Mouse (Mus musculus) frontal cortex, postnatal 10 days (tissue): ENCODE data around the gene Golim4.
"Not testable (repeated sequence)": the region's sequence is repeated elsewhere in the genome, so short reads cannot be mapped to it uniquely, and the experiment has no call there.

Source experiments
- DNase-seq, 2 experiments: peaks; one replicate each; pipeline ENCODE4 v3.0.0; 2022; ENCODE audit warnings: low spot score in 2 of 2, mixed read lengths in 1 of 2

Gene Golim4

DNA sequence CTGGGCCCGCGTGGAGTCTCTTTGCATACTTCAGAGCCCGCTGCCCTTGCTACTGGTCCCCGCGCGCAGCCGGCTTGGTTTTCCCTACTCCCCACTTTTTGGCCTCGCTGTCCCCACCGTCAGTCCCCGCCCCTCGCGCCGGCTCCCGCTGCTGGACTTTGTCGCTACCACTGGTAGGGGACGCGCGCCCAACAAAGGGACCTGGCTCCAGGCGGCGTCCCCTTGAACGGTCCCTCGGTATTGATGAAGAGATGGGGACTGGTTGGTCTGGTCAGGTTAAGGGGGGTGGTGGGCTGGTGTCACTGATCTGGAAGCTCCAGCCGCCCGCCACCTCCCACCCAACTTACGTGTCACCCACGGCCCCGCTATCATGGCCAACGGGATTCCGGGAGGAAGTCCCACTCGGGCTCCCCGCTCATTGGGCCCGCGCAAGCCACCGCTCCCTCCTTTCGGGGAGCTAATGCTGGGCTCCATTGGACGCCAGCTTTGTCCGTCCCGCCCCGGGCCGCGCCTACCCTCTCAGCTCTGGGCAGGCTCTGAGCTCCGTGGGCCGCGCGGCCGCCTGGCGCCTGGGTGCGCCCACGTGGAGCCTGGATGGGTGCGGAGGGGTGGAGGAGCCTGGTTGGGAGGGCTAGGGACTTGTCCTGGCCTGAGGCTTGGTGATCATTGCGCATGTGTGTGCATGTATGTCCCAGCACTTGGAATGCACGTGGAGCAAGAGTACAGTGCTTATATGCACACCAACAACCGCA, at the start of gene Golim4:
Gene Golim4 (minus strand): TSS at position 399 of the 752 bp plus-strand sequence.
- peak; percentile 89 to 93 for DNase-seq

GRCm38 (mm10) chr3:76005621-76006020, 48.9 kb upstream of the Golim4 start:
- DNase-seq = no peak

DNA sequence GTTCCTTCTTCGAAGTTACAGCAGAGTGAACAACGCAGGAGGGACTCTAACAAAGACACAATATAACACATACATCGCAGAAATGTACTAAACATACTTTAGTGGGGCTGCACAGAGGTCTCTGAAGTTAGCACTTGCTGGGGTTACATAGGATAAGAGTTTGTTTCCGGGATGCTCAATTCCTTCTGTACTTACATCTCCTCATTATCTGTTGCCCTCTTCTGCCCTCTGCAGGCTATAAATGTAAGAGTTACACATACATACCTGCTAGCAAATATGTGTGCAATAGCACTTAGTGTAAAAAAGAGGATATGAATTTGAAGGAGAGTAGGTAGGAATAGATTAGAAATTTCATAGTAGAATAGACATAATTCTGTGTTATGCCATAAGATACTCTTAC, 44.4 kb upstream of the Golim4 start:
- DNase-seq = peak; percentile 14 to 17

GRCm38 (mm10) chr3:76000481-76000880, 43.7 kb upstream of the Golim4 start:
- no peak for DNase-seq

DNA sequence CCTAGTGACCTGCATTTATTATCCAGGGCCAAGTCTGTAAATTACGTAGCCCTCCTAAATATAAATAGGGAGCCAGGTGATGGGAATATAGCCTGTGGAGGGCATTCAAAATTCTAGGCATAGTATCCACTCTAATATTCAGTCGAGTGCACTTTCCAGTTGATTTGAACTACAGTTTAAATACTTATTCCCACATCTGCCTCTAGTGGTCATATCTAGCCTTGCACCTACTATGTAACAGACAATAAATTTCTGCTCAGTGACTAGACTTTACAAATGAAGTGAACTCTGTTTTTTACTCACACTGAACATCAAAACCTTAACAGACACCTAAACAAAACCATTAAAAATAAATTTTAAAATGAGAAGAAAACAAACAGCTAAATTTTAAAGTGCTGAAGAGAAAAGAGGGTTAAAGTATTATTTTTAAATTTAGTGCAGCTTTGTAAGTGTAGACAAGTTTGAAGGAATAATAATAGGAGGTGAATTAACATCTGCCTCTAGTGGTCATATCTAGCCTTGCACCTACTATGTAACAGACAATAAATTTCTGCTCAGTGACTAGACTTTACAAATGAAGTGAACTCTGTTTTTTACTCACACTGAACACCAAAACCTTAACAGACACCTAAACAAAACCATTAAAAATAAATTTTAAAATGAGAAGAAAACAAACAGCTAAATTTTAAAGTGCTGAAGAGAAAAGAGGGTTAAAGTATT, 24.4 kb upstream of the Golim4 start:
- DNase-seq = not testable (repeated sequence)

DNA sequence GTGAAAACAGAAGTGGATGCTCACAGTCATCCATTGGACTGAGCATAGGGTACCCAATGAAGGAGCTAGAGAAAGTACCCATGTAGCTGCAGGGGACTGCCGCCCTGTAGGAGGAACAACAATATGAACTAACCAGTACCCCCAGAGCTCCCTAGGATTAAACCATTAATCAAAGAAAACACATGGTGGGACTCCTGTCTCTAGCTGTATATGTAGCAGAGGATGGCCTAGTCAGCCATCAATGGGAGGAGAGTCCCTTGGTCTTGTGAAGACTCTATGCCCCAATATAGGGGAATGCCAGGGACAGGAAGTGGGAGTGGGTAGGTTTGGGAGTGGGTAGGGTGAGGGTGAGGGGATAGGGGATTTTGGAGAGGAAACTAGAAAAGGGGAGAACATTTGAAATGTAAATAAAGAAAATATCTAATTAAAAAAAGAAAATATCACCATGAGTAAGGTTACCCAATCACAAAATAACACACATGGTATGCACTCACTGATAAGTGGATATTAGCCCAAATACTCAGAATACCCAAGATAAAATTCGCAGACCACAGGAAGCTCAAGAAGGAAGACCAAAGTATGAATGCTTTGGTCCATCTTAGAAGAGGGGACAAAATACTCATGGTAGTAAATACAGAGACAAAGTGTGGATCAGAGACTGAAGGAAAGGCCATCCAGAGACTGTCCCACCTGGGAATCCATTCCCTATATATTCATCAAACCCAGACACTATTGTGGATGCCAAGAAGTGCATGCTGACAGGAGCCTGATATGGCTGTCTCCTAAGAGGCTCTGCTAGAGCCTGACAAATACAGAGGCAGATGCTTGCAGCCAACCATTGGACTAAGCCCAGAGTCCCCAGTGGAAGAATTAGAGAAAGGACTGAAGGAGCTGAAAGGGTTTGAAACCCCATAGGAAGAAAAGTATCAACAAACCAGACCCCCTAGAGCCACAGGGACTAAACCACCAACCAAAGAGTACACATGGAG, 6.3 kb upstream of the Golim4 start:
- not testable (repeated sequence) for DNase-seq

- peak; percentile 5 to 12 for DNase-seq
Observed at GRCm38 (mm10) chr3:75955661-75956491, 873 bp downstream of the Golim4 start.

DNA sequence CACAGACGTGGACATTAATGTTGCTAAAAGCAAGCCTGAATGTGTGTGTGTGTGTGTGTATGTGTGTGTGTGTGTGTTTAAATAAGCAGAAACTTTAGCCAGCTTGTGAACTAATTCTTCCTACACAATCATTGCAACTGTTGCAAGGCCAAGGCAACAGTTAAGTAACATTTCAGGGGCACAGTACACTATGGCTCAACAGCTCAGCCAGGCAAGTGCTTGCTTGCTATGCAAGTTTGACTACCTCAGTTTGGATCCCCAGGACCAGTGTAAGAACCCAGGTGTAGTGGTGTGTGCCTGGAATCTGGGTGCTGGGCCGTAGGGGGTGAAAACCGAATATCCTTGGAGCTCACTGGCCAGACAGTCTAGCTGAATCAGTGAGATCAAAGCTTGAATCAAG, 2.6 kb downstream of the Golim4 start:
- DNase-seq = no peak

DNA sequence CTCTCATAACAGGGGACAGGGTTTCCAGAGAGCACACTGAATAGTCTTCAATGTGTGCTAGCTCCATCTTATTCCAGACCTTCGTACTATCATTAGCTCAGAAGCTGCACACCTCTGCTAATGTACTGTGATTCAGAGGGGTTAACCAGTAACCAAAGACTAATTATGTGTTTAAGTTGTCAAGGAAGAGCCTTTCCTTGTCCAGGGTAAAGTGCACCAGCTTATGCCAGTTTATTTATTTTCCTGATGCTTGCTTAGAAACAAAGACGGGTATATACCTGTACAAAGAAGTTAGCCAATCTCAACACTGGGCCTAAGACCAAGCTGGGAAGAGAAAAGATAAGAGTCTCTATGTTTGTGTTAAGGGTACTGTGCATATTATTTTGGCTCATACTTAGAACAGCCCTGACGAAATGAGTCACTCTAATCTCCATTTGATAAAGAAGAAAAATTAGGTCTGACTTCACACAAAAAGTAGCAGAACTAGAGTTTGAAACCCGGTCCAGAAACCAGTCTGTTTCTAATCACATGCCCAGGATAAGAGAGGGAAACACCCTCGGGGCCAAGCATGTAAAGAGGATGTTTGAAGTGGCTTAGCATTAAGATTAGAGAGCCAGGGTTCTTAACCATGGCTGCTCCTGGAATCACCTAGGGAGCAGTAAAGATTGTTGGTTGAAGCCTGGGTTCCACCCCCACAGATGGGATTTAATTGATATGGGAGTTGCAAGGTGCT, 4.3 kb downstream of the Golim4 start:
- no peak for DNase-seq

GRCm38 (mm10) chr3:75950897-75951296, 5.9 kb downstream of the Golim4 start:
- DNase-seq = no peak

DNA sequence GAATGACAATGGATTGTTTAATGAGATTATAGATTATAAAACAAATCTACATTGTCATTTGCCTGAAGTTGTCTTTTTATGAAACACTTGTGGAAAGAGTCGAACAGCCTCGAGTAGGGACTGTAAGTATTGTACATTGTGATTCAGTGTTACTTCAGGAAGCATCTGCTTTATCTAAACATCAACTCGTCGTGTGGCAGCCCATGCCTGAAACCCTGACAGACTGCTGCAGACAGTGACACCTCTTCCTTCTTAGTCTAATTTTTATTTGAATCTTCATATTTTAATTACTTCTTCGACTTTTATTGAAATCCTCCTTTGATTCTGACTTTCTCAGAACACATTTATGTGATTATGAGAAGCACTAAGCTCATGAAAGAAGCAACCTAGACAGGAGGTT, 7.4 kb downstream of the Golim4 start:
- DNase-seq = no peak

GRCm38 (mm10) chr3:75948541-75949095, 8.1 kb downstream of the Golim4 start:
- no peak for DNase-seq

DNA sequence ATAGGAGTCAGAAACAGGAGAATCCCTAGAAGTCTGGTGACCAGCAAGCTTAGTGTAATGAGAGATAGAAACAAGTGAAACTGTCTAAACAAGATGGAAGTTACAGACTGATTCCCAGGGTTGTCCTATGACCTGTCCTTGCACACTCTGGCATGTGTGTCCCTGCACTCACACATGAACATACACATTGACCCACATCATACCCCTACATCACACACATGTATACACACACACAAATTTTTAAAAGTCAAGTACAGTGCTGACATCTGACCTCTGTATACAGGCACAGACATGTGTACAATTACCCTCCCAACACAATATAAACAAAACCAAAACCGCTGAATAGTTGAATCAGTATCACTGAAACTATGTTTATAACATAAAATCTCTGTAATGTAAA, 8.7 kb downstream of the Golim4 start:
- DNase-seq = no peak

DNA sequence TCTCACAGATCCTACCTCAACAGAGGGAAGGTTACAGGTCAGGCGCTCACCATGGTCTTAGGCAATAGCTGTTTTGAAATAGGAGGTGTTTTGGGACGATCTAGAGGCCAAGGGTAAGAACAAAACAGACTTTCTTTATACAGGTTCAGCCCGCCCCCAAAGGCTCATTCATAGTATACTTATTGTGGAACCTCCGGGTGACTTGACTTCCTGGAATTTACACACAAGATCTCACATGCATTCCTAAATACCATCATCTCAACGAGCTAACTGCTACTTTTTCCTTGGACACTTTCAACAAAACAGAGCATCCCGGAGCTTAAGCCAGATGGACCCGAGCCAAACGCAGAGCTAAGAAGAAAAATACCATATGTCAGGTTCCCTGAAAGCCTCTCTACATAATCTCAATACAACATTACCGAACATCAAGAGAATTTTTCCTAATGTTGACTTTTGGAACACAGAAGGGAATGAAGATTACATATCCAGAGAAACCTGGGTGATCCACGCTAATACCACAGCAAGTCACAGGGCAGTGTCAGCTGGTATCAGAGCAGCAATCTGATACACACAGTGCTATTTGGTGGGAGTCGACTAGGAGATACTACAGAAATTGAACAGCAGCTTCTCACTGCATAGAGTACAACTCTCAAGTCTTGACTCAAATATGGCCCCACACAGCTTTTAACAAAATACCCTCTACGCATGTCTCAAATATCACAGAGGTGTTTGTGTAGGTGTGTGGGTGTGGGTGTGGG, 14.3 kb downstream of the Golim4 start:
- DNase-seq = no peak

GRCm38 (mm10) chr3:75941864-75942263, 14.9 kb downstream of the Golim4 start:
- DNase-seq = no peak

- no peak for DNase-seq
Observed at GRCm38 (mm10) chr3:75936152-75936551, 20.6 kb downstream of the Golim4 start.

GRCm38 (mm10) chr3:75930659-75931225, 26.0 kb downstream of the Golim4 start:
- DNase-seq = no peak

DNA sequence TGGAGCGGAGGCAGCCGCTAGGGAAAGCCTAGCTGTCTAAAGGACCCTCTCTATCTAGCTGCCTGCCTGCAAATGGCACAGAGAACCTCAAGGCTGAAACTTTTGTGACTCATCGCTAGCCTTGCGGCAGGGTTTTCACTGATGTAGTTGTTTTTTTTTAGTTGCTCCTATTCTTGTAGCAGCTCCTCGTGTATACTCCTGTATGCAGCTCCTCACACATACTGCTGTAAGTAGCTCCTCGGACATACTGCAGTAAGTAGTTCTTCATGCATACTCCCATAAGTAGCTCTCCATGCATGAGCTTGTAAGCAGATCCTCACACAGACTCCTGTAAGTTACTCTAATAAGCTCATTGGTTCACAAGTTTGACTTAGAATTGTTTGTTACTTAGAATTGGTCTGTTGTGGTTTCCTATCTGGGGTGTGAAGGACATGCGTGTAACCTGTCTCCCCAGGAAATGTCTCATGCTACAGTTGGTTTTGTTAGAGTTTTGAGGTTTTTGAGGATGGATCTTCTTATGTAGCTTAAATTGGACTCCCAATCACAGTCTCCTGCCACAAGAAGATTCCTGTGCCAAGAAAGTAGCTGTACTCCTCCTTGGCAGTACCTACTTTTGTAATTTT, 26.7 kb downstream of the Golim4 start:
- DNase-seq = no peak

- no peak for DNase-seq
Observed at GRCm38 (mm10) chr3:75926327-75926726, 30.4 kb downstream of the Golim4 start.
